Mouse (Mus musculus) gastrocnemius, adult 2 months (tissue): Measurements from ENCODE around the gene Map3k21. TPM values are rescaled to one million over a fixed set of nuclear protein-coding genes. Genes with fewer than 3 reads are reported as not detected.
A peak's percentile ranks its signal among the peaks of the same experiment; 100 is the strongest.

Source experiments
- DNase-seq: peaks from one replicate; pipeline ENCODE4 v3.0.0; 2022
- H3K27ac ChIP-seq: fragments of 200-600 bp; 2 replicates; pipeline ENCODE4 v1.8.1; 2022; ENCODE audit warnings: mild to moderate bottlenecking
- H3K4me3 ChIP-seq: fragments of 200-600 bp; 2 replicates; pipeline ENCODE4 v1.8.1; 2022; ENCODE audit warnings: mild to moderate bottlenecking, moderate library complexity
- CTCF ChIP-seq: fragments of 200-600 bp; IDR thresholded peaks from 2 replicates; pipeline ENCODE4 v1.8.1; 2022; ENCODE audit warnings: antibody characterized with exemption, mild to moderate bottlenecking, moderate library complexity
- intact Hi-C: fragments of 180-260 bp; cut with DNase I; formaldehyde crosslinking; loops from one replicate; pipeline ENCODE4 v1.15.1; 2025
- total RNA-seq, 2 experiments: library from RNA; stranded (reverse); gene quantifications; 2 replicates each; pipeline ENCODE4 v1.2.3; 2021

The Map3k21 gene
- total RNA-seq, 2 experiments from 2014 or later: 0.05 TPM; not detected in 1

GRCm38 (mm10) chr8:125993636-125994035, 83.4 kb downstream of the Map3k21 start:
- intact Hi-C loops: no loop called here
- no peak for DNase-seq
- TF ChIP-seq CTCF: no peak
- Histone ChIP-seq H3K4me3 (no peak overlapping the region), H3K27ac (no peak overlapping the region)

- Histone ChIP-seq H3K4me3 (peak within 1 kb of the TSS; percentile 64), H3K27ac (0 out of 2 replicates have a peak within 1 kb of the TSS, but pooled peaks have one; percentile 24)
- no peak for TF ChIP-seq CTCF
- intact Hi-C loops: no loop called here
- DNase-seq: peak; percentile 29
Measured at GRCm38 (mm10) chr8:125995101-125995986, 85.1 kb downstream of the Map3k21 start, which contains the start of gene Kcnk1. TSS of gene Kcnk1 (plus strand) at chr8:125995170.

- H3K27ac ChIP-seq: no peak overlapping the region
- peak overlapping the region; percentile 64 for H3K4me3 ChIP-seq
- TF ChIP-seq CTCF: no peak
- no peak for DNase-seq
- intact Hi-C loops: no loop called here
Measured at GRCm38 (mm10) chr8:125996031-125996839, 86.0 kb downstream of the Map3k21 start.

- Histone ChIP-seq H3K27ac (no peak overlapping the region), H3K4me3 (no peak overlapping the region)
- DNase-seq: no peak
- intact Hi-C loops: no loop called here
- TF ChIP-seq CTCF: no peak
Measured at GRCm38 (mm10) chr8:125996980-125997379, 86.7 kb downstream of the Map3k21 start.

Other genes with a start within 250 kb of the Map3k21 start
- 1 to 10 TPM; 2.1 to 3.0 TPM for gene Map10, start 240.6 kb upstream of the Map3k21 start, total RNA-seq
- 10 to 100 TPM; 10.5 to 11.2 TPM for gene Ntpcr, start 180.5 kb upstream of the Map3k21 start, total RNA-seq
- gene Pcnx2, start 12.1 kb upstream of the Map3k21 start, total RNA-seq: under 1 TPM; 0.20 to 0.39 TPM
- under 1 TPM; 0.17 to 0.84 TPM for gene Kcnk1, start 84.7 kb downstream of the Map3k21 start, total RNA-seq